Mouse (Mus musculus) spleen, adult 2 months (tissue): ENCODE data around the gene Ctrc.

Source experiments
- CTCF ChIP-seq: fragments of 200-500 bp; IDR thresholded peaks from 2 replicates; pipeline ENCODE4 v1.5.1; 2011; ENCODE audit warnings: mild to moderate bottlenecking, inconsistent platforms; ENCODE audit not compliant: insufficient read depth, insufficient read length, insufficient replicate concordance; ENCODE audit errors: extremely low read depth
- POLR2A ChIP-seq: fragments of 200-500 bp; IDR thresholded peaks from 2 replicates; pipeline ENCODE4 v1.6.1; 2011; ENCODE audit warnings: low read depth, low read length, inconsistent platforms

DNA sequence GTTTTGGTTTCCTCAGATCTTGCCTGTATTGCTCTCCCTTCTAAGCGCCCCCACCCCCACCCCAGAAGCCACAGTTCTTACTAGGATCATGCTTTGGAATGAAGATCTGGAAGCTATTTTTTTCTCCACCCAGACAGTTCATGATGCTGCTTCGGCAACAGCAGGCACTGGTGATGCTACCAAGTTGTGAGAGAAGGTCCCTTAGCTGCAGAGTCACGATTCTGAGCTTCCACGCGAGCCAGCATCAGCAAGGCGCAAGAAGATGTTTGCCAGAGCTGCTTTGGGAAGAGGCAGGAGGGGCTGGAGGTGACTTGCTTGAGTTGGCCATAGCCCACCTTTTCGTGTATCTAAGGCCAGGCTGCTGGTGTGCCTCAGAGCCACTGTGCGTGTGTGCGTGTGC is 39.3 kb upstream of the Ctrc start:
- TF ChIP-seq CTCF (no peak), POLR2A (no peak)
